Mouse (Mus musculus) C2C12 (cell line): ENCODE data around the gene Bcam. TPM values are rescaled to one million over a fixed set of nuclear protein-coding genes. Genes with fewer than 3 reads are reported as not detected.

Source experiments
- H3K27me3 ChIP-seq: one replicate; pipeline ENCODE4 v1.6.1; 2011; ENCODE audit not compliant: control insufficient read depth, insufficient read depth, insufficient read length
- H3K36me3 ChIP-seq: one replicate; pipeline ENCODE4 v1.6.1; 2011; ENCODE audit not compliant: control insufficient read depth, insufficient read depth
- H3K4me3 ChIP-seq: one replicate; pipeline ENCODE4 v1.5.1; 2011; ENCODE audit warnings: mild to moderate bottlenecking, control low read depth; ENCODE audit not compliant: poor library complexity, insufficient read depth, severe bottlenecking
- H3K79me2 ChIP-seq: one replicate; pipeline ENCODE4 v1.6.1; 2011; ENCODE audit not compliant: control insufficient read depth, insufficient read depth
- H3K79me3 ChIP-seq: one replicate; pipeline ENCODE4 v1.6.1; 2011; ENCODE audit warnings: low read depth, control low read depth
- H3ac ChIP-seq: one replicate; pipeline ENCODE3; 2011; ENCODE audit warnings: low read depth; ENCODE audit not compliant: control insufficient read depth, insufficient read length
- CEBPB ChIP-seq: IDR thresholded peaks from one replicate; pipeline ENCODE4 v1.6.1; 2011; ENCODE audit warnings: low read depth, mild to moderate bottlenecking, control low read depth, moderate library complexity
- CTCF ChIP-seq: IDR thresholded peaks from one replicate; pipeline ENCODE4 v1.5.1; 2011; ENCODE audit not compliant: control insufficient read depth, insufficient read depth, insufficient read length
- FOSL1 ChIP-seq: IDR thresholded peaks from one replicate; pipeline ENCODE4 v1.8.0; 2011; ENCODE audit warnings: mild to moderate bottlenecking, low read length; ENCODE audit not compliant: poor library complexity, insufficient read depth, severe bottlenecking
- MAX ChIP-seq: IDR thresholded peaks from one replicate; pipeline ENCODE4 v1.6.1; 2011; ENCODE audit warnings: mild to moderate bottlenecking, control low read depth
- MYOD1 ChIP-seq: IDR thresholded peaks from one replicate; pipeline ENCODE4 v1.6.1; 2011; ENCODE audit warnings: low read depth; ENCODE audit not compliant: control insufficient read depth, insufficient read length
- MYOG ChIP-seq: IDR thresholded peaks from one replicate; pipeline ENCODE4 v1.6.1; 2011; ENCODE audit not compliant: control insufficient read depth, insufficient read length; ENCODE audit errors: extremely low read depth
- USF1 ChIP-seq: IDR thresholded peaks from one replicate; pipeline ENCODE4 v1.6.1; 2011; ENCODE audit warnings: low read depth, mild to moderate bottlenecking, control low read depth, moderate library complexity
- polyA plus RNA-seq: library from polyadenylated mRNA; unstranded; fragments of >200 nt; fragmentation: generic; extraction: Trizol; gene quantifications from one replicate; pipeline ENCODE4 v1.2.1, GENCODE M21; 2012; ENCODE audit warnings: missing spikeins

Bcam gene
- polyA plus RNA-seq, 1 experiment, result 1.7 TPM

DNA sequence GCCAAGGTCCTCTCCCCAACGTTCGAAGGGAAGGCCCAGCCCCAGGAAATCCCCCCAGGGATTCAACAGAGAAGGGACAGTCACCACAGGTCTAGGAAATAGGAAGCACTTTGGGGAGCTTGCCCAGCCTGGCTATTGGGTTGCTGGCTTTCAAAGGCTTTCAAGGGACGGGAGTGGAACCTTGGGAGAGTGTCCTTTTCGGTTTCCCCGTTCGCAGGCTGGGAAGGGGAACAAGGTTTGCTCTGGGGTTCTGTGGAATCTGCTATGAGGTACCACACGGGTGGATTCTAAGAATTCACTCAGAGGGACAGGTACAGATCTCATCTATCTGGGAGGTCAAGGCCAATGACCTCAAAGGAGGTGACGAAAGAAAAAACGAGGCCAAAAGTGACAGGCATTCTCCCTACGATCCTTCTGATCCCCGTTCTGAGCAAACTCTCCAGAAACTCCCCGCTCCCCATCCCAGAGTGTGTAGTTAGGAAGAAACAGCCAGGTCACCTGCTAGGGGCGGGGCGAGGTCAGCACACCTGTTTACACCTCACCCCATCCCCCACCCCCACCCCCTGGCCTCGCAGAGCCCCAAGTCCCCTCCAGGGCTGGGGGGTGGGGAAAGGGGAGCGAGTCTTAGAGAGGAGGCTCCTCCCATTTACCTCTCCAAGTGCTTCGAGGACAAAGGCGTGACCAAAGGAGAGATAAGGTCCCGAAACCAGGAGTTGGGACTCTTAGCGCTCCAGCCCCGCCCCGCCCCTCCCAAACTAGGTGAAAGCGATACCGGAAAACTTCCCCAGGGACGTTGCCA is 23.2 kb downstream of the Bcam start:
- Histone ChIP-seq H3K79me2 (no peaks in the 10 kb centered on the region), H3K79me3 (no peaks in the 10 kb centered on the region), H3ac (no peak overlapping the region), H3K4me3 (no peak overlapping the region), H3K27me3 (no peaks in the 10 kb centered on the region), H3K36me3 (no peaks in the 10 kb centered on the region)
- no peak for TF ChIP-seq MYOD1
- no peak for TF ChIP-seq CEBPB
- no peak for TF ChIP-seq FOSL1
- TF ChIP-seq MAX, result no peak
- no peak for TF ChIP-seq CTCF
- TF ChIP-seq USF1, result no peak
- no peak for TF ChIP-seq MYOG

GRCm38 (mm10) chr7:19746426-19747201 is 24.2 kb downstream of the Bcam start:
- Histone ChIP-seq H3K4me3 (no peak overlapping the region), H3K27me3 (no peaks in the 10 kb centered on the region), H3K36me3 (no peaks in the 10 kb centered on the region), H3ac (no peak overlapping the region), H3K79me2 (no peaks in the 10 kb centered on the region), H3K79me3 (no peaks in the 10 kb centered on the region)
- TF ChIP-seq MYOG (no peak), USF1 (no peak), MYOD1 (no peak), MAX (no peak), CTCF (no peak), FOSL1 (no peak), CEBPB (no peak)

- H3K36me3 ChIP-seq, result no peaks in the 10 kb centered on the region
- TF ChIP-seq CEBPB (no peak), MAX (no peak), CTCF (no peak), FOSL1 (no peak), MYOG (no peak), USF1 (no peak), MYOD1 (no peak)
- H3K4me3 ChIP-seq, result no peak overlapping the region
- no peaks in the 10 kb centered on the region for H3K27me3 ChIP-seq
- no peak overlapping the region for H3ac ChIP-seq
- no peaks in the 10 kb centered on the region for H3K79me2 ChIP-seq
- H3K79me3 ChIP-seq, result no peaks in the 10 kb centered on the region
Measured at GRCm38 (mm10) chr7:19745971-19746370, 24.8 kb downstream of the Bcam start.

DNA sequence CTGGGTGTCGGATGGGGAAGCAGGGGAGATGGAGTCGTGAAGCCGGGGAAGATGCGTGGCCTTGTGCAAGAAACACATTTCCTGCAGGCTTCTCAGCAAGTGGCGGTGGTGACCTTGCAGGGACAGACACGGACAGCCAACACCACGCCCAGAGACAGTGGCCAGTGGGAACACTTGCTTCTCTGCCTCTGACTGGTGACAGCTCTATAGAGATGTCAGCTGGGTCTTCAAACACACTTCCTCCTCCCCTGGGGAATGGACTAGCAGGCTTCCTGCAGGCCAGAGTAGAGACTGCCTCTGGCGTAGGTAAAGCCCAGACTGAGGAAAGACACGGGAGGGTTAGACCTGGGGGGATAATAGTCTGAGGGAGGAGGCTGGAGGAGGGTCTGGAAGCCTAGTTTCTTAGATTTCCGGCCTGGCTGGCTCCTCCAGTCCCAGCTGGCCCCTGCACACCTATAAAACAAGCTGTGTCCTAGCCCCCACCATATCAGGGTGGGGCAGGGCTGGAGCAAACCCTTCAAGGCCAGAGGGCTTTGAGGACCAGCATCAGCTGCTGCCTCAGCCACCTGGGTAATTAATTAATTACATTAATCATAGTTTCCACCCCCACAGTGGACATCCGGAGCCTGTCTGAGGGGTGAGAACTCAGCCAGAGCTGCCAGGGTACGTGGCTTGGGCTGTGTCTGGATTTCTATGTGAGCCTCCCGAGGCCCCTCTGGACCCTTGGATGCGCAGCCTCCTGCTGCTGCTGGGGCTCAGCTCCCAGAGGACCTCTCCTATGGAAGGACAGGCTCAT is 26.0 kb downstream of the Bcam start:
- H3ac ChIP-seq, result no peak overlapping the region
- no peaks in the 10 kb centered on the region for H3K36me3 ChIP-seq
- H3K79me3 ChIP-seq, result no peaks in the 10 kb centered on the region
- no peak overlapping the region for H3K4me3 ChIP-seq
- no peaks in the 10 kb centered on the region for H3K79me2 ChIP-seq
- no peaks in the 10 kb centered on the region for H3K27me3 ChIP-seq
- no peak for TF ChIP-seq CEBPB
- no peak for TF ChIP-seq FOSL1

GRCm38 (mm10) chr7:19743791-19744190 is 27.0 kb downstream of the Bcam start:
- no peaks in the 10 kb centered on the region for H3K79me2 ChIP-seq
- no peaks in the 10 kb centered on the region for H3K79me3 ChIP-seq
- no peaks in the 10 kb centered on the region for H3K36me3 ChIP-seq
- no peak overlapping the region for H3ac ChIP-seq
- no peaks in the 10 kb centered on the region for H3K27me3 ChIP-seq
- no peak for TF ChIP-seq CTCF
- TF ChIP-seq MYOG, result no peak
- no peak for TF ChIP-seq CEBPB
- TF ChIP-seq FOSL1, result no peak
- TF ChIP-seq MYOD1, result no peak
- TF ChIP-seq USF1, result no peak
- TF ChIP-seq MAX, result no peak
- no peak overlapping the region for H3K4me3 ChIP-seq
